Mouse (Mus musculus): ENCODE results near the gene Ripk1.

DNA sequence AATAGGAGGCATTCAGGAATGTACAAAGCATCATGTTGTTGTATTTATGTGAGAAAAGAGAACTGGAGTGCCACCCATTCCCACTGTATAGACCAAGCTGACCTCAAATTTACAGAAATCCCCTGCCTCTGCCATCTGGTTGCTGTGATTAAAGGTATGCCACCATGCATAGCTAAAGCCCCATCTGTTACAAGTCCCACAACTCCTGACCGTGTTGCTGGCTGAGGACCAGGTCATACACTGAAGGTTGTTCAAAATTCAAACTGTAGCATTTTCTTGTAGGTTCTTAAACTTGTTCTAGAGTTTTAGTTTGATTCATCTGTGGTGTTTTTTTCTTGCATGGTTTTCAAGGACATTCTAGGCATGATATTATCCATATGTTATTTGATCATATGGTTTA lies 16.4 kb downstream of the Ripk1 start:
- TF ChIP-seq CTCF (IDR thresholded peaks at IDR 0.05; ENCODE audit: control insufficient read depth, insufficient read depth, insufficient read length) (no peak), MAX (IDR thresholded peaks at IDR 0.05) (no peak), CEBPB (IDR thresholded peaks at IDR 0.05; ENCODE audit: low read depth) (no peak)

Data from C2C12 (cell line).